Mouse (Mus musculus): ENCODE measurements around the gene Fto. TPM values are rescaled to one million over a fixed set of nuclear protein-coding genes. Genes with fewer than 3 reads are reported as not detected.

The Fto gene
- total and polyA plus RNA-seq, 3 experiments: 8.4 to 43.2 (median 15.7) TPM

GRCm38 (mm10) chr8:91372780-91373577, 59.7 kb downstream of the Fto start:
- dilution Hi-C loops (cut with MboI; ENCODE audit: extremely low pct_ligation_motif_present, extremely low pct_unique_long_range_greater_than_20kb, low sequenced_read_pairs) (no loop called here), in situ Hi-C loops (cut with MboI; ENCODE audit: low pct_ligation_motif_present, low pct_unique_long_range_greater_than_20kb, low sequenced_read_pairs) (no loop called here)
- no peak for DNase-seq (ENCODE audit: extremely low read depth)
- Histone ChIP-seq H3K9ac (ENCODE audit: insufficient read depth, low read depth) (no peak overlapping the region), H3K27ac (ENCODE audit: insufficient read depth, low read depth) (no peak overlapping the region), H3K9me3 (replicated peaks; ENCODE audit: low read length) (no peaks in the 10 kb centered on the region), H3K4me1 (ENCODE audit: control insufficient read depth in 1 of 2, insufficient read depth in 2 of 2) (peaks cover 9 to 45% of the 10 kb centered on the region in 2 experiments; a peak in 3 of 4 replicates), H3K79me2 (replicated peaks; ENCODE audit: control insufficient read depth, extremely low read depth, insufficient read depth, poor library complexity, severe bottlenecking) (no peaks in the 10 kb centered on the region), H3K27me3 (replicated peaks) (no peaks in the 10 kb centered on the region), H3K4me3 (replicated peaks in 1 of 3; ENCODE audit: low read depth in 2 of 3, low read length in 2 of 3, poor library complexity in 1 of 3) (no peak overlapping the region), H3K4me2 (ENCODE audit: insufficient read depth, low read depth, poor library complexity, severe bottlenecking) (no peak overlapping the region), H3K36me3 (replicated peaks in 1 of 2; ENCODE audit: control insufficient read depth in 1 of 2, insufficient read depth in 1 of 2, low read length in 1 of 2) (peaks cover 0 to 12% of the 10 kb centered on the region in 2 experiments)
- TF ChIP-seq BHLHE40 (IDR thresholded peaks at IDR 0.05; ENCODE audit: low read depth, low read length): no peak
- TF ChIP-seq ZC3H11A (IDR thresholded peaks at IDR 0.05; ENCODE audit: low read depth, low read length): no peak
- no peak for TF ChIP-seq MAFK (IDR thresholded peaks at IDR 0.05; ENCODE audit: insufficient replicate concordance, low read length)
- no peak for TF ChIP-seq HCFC1 (IDR thresholded peaks at IDR 0.05; ENCODE audit: low read depth, low read length)
- TF ChIP-seq SMC3 (IDR thresholded peaks at IDR 0.05; ENCODE audit: low read depth, low read length): no peak
- TF ChIP-seq TCF12 (IDR thresholded peaks at IDR 0.05; ENCODE audit: low read depth, low read length): no peak
- no peak for TF ChIP-seq KAT2A (IDR thresholded peaks at IDR 0.05; ENCODE audit: insufficient replicate concordance, low read length)
- TF ChIP-seq UBTF (IDR thresholded peaks at IDR 0.05; ENCODE audit: low read depth, low read length): no peak
- no peak for TF ChIP-seq USF1 (IDR thresholded peaks at IDR 0.05; ENCODE audit: low read depth, low read length)
- no peak for TF ChIP-seq MAZ (IDR thresholded peaks at IDR 0.05; ENCODE audit: low read depth, low read length)
- TF ChIP-seq ZKSCAN1 (IDR thresholded peaks at IDR 0.05; ENCODE audit: borderline replicate concordance, low read depth, low read length): no peak
- TF ChIP-seq RCOR1 (conservative IDR thresholded peaks at IDR 0.05; ENCODE audit: low read depth, low read length): no peak

- Histone ChIP-seq H3K4me2 (ENCODE audit: insufficient read depth, low read depth, poor library complexity, severe bottlenecking) (no peak overlapping the region), H3K9ac (ENCODE audit: insufficient read depth, low read depth) (no peak overlapping the region), H3K4me1 (ENCODE audit: control insufficient read depth in 1 of 2, insufficient read depth in 2 of 2) (peaks cover 9 to 51% of the 10 kb centered on the region in 2 experiments; a peak in 3 of 4 replicates), H3K27ac (ENCODE audit: insufficient read depth, low read depth) (no peak overlapping the region), H3K27me3 (replicated peaks) (no peaks in the 10 kb centered on the region), H3K4me3 (replicated peaks in 1 of 3; ENCODE audit: low read depth in 2 of 3, low read length in 2 of 3, poor library complexity in 1 of 3) (no peak overlapping the region), H3K36me3 (replicated peaks in 1 of 2; ENCODE audit: control insufficient read depth in 1 of 2, insufficient read depth in 1 of 2, low read length in 1 of 2) (peaks cover 0 to 7% of the 10 kb centered on the region in 2 experiments), H3K9me3 (replicated peaks; ENCODE audit: low read length) (no peaks in the 10 kb centered on the region), H3K79me2 (replicated peaks; ENCODE audit: control insufficient read depth, extremely low read depth, insufficient read depth, poor library complexity, severe bottlenecking) (peaks cover 2% of the 10 kb centered on the region; the same call in 1 of the 2 replicates)
- TF ChIP-seq JUND (conservative IDR thresholded peaks at IDR 0.05; ENCODE audit: low read depth, low read length) (no peak), MEF2A (IDR thresholded peaks at IDR 0.05; ENCODE audit: borderline replicate concordance, low read depth, low read length) (no peak)
- in situ Hi-C loops (cut with MboI; ENCODE audit: low pct_ligation_motif_present, low pct_unique_long_range_greater_than_20kb, low sequenced_read_pairs): no loop called here
- dilution Hi-C loops (cut with MboI; ENCODE audit: extremely low pct_ligation_motif_present, extremely low pct_unique_long_range_greater_than_20kb, low sequenced_read_pairs): no loop called here
- no peak for DNase-seq (ENCODE audit: extremely low read depth)
Observed at GRCm38 (mm10) chr8:91375054-91375938, 62.0 kb downstream of the Fto start.

All from CH12.LX (cell line).